Mouse (Mus musculus): ENCODE results near the gene Cpsf6.

DNA sequence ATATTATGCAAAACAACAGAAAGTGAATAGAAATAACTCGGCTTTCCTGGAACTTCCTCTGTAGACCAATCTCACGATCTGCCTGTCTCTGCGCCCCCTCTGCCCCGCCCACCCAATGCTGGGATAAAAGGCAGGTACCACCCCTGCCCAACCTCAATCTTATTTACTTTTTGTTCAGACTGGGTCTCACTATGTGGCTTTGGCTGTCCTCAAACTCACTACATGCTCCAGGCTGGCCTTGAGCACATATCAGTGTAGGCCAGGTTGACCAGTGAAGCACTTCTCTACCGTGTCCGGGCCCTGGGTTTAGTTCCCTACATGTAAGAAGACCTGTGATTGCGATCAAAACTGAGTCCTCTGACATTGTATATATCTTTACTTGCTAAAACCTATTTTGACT, 40.6 kb downstream of the Cpsf6 start:
- TF ChIP-seq CTCF (IDR thresholded peaks at IDR 0.05; ENCODE audit: low read depth, low read length) (no peak), POLR2A (IDR thresholded peaks at IDR 0.05; ENCODE audit: borderline replicate concordance, low read depth, low read length) (no peak)

Data from bone marrow macrophage, adult 2 months (primary cell).